Mouse (Mus musculus) C2C12 (cell line): ENCODE measurements at regions not wholly inside any gene's neighbourhood (a gene's known extent, or its start where the extent isn't known, plus 50 kb on each side); places are given as distances from the start of the nearest gene placed in this dataset.

Experiments used
- H3K27me3 ChIP-seq: one replicate; pipeline ENCODE4 v1.6.1; 2011; ENCODE audit not compliant: control insufficient read depth, insufficient read depth, insufficient read length
- H3K36me3 ChIP-seq: one replicate; pipeline ENCODE4 v1.6.1; 2011; ENCODE audit not compliant: control insufficient read depth, insufficient read depth
- H3K4me3 ChIP-seq: one replicate; pipeline ENCODE4 v1.5.1; 2011; ENCODE audit warnings: mild to moderate bottlenecking, control low read depth; ENCODE audit not compliant: poor library complexity, insufficient read depth, severe bottlenecking
- H3K79me2 ChIP-seq: one replicate; pipeline ENCODE4 v1.6.1; 2011; ENCODE audit not compliant: control insufficient read depth, insufficient read depth
- H3K79me3 ChIP-seq: one replicate; pipeline ENCODE4 v1.6.1; 2011; ENCODE audit warnings: low read depth, control low read depth
- H3ac ChIP-seq: one replicate; pipeline ENCODE3; 2011; ENCODE audit warnings: low read depth; ENCODE audit not compliant: control insufficient read depth, insufficient read length
- CEBPB ChIP-seq: IDR thresholded peaks from one replicate; pipeline ENCODE4 v1.6.1; 2011; ENCODE audit warnings: low read depth, mild to moderate bottlenecking, control low read depth, moderate library complexity
- CTCF ChIP-seq: IDR thresholded peaks from one replicate; pipeline ENCODE4 v1.5.1; 2011; ENCODE audit not compliant: control insufficient read depth, insufficient read depth, insufficient read length
- FOSL1 ChIP-seq: IDR thresholded peaks from one replicate; pipeline ENCODE4 v1.8.0; 2011; ENCODE audit warnings: mild to moderate bottlenecking, low read length; ENCODE audit not compliant: poor library complexity, insufficient read depth, severe bottlenecking
- MAX ChIP-seq: IDR thresholded peaks from one replicate; pipeline ENCODE4 v1.6.1; 2011; ENCODE audit warnings: mild to moderate bottlenecking, control low read depth
- MYOD1 ChIP-seq: IDR thresholded peaks from one replicate; pipeline ENCODE4 v1.6.1; 2011; ENCODE audit warnings: low read depth; ENCODE audit not compliant: control insufficient read depth, insufficient read length
- MYOG ChIP-seq: IDR thresholded peaks from one replicate; pipeline ENCODE4 v1.6.1; 2011; ENCODE audit not compliant: control insufficient read depth, insufficient read length; ENCODE audit errors: extremely low read depth
- USF1 ChIP-seq: IDR thresholded peaks from one replicate; pipeline ENCODE4 v1.6.1; 2011; ENCODE audit warnings: low read depth, mild to moderate bottlenecking, control low read depth, moderate library complexity

- H3K27me3 ChIP-seq = peaks cover 13% of the 10 kb centered on the region
- TF ChIP-seq USF1 (no peak), MYOG (no peak), CTCF (no peak), MYOD1 (no peak)
- H3ac ChIP-seq = no peak overlapping the region
- no peak overlapping the region for H3K4me3 ChIP-seq
- H3K79me2 ChIP-seq = no peaks in the 10 kb centered on the region
- H3K79me3 ChIP-seq = no peaks in the 10 kb centered on the region
- no peaks in the 10 kb centered on the region for H3K36me3 ChIP-seq
These were observed 140.1 kb downstream of the Kcnk1 start for GRCm38 (mm10) chr8:126135100-126135499.

- Histone ChIP-seq H3K27me3 (peaks cover 13% of the 10 kb centered on the region), H3K79me2 (no peaks in the 10 kb centered on the region), H3ac (no peak overlapping the region), H3K4me3 (no peak overlapping the region), H3K36me3 (no peaks in the 10 kb centered on the region), H3K79me3 (no peaks in the 10 kb centered on the region)
- TF ChIP-seq USF1 (no peak), MYOD1 (no peak), CEBPB (no peak), MYOG (no peak), MAX (no peak), CTCF (no peak), FOSL1 (no peak)
These were observed 140.6 kb downstream of the Kcnk1 start for GRCm38 (mm10) chr8:126135573-126135972.

- Histone ChIP-seq H3K36me3 (no peaks in the 10 kb centered on the region), H3K27me3 (peaks cover 13% of the 10 kb centered on the region), H3K79me2 (no peaks in the 10 kb centered on the region), H3K4me3 (no peak overlapping the region), H3K79me3 (no peaks in the 10 kb centered on the region), H3ac (no peak overlapping the region)
- TF ChIP-seq CTCF = no peak
- no peak for TF ChIP-seq MYOD1
- TF ChIP-seq MAX = no peak
- no peak for TF ChIP-seq USF1
- no peak for TF ChIP-seq FOSL1
- TF ChIP-seq MYOG = no peak
- TF ChIP-seq CEBPB = no peak
These were observed 142.0 kb downstream of the Kcnk1 start for GRCm38 (mm10) chr8:126136946-126137345.

GRCm38 (mm10) chr8:126137452-126137851 lies 142.5 kb downstream of the Kcnk1 start:
- peaks cover 13% of the 10 kb centered on the region for H3K27me3 ChIP-seq

GRCm38 (mm10) chr8:126138645-126139545 lies 143.9 kb downstream of the Kcnk1 start:
- no peak overlapping the region for H3K4me3 ChIP-seq
- no peaks in the 10 kb centered on the region for H3K79me3 ChIP-seq
- TF ChIP-seq CEBPB (no peak), CTCF (no peak), FOSL1 (no peak), MYOD1 (no peak), USF1 (no peak), MYOG (no peak), MAX (no peak)
- H3ac ChIP-seq = no peak overlapping the region
- no peaks in the 10 kb centered on the region for H3K36me3 ChIP-seq
- peaks cover 16% of the 10 kb centered on the region for H3K27me3 ChIP-seq
- no peaks in the 10 kb centered on the region for H3K79me2 ChIP-seq

More at GRCm38 (mm10) chr8:126137452-126137851, 142.5 kb downstream of the Kcnk1 start:
- no peak overlapping the region for H3K4me3 ChIP-seq
- no peak overlapping the region for H3ac ChIP-seq
- no peaks in the 10 kb centered on the region for H3K79me3 ChIP-seq
- no peak for TF ChIP-seq CTCF
- no peak for TF ChIP-seq FOSL1
- no peak for TF ChIP-seq CEBPB
- no peak for TF ChIP-seq MAX
- no peak for TF ChIP-seq MYOG
- no peak for TF ChIP-seq MYOD1
- no peak for TF ChIP-seq USF1
- no peaks in the 10 kb centered on the region for H3K79me2 ChIP-seq
- no peaks in the 10 kb centered on the region for H3K36me3 ChIP-seq

- H3ac ChIP-seq = no peak overlapping the region
- no peak overlapping the region for H3K4me3 ChIP-seq
- H3K79me2 ChIP-seq = no peaks in the 10 kb centered on the region
- H3K36me3 ChIP-seq = no peaks in the 10 kb centered on the region
- TF ChIP-seq USF1 (no peak), FOSL1 (no peak), MAX (no peak)
- peaks cover 16% of the 10 kb centered on the region for H3K27me3 ChIP-seq
- no peaks in the 10 kb centered on the region for H3K79me3 ChIP-seq
These were observed 144.5 kb downstream of the Kcnk1 start for GRCm38 (mm10) chr8:126139546-126139870.
